Mouse (Mus musculus) layer of hippocampus, adult 9-11 months (tissue): ENCODE measurements around the gene Mn1.

Experiments used
- DNase-seq: peaks from one replicate; pipeline ENCODE4 v3.0.0; 2022

Gene Mn1

DNA sequence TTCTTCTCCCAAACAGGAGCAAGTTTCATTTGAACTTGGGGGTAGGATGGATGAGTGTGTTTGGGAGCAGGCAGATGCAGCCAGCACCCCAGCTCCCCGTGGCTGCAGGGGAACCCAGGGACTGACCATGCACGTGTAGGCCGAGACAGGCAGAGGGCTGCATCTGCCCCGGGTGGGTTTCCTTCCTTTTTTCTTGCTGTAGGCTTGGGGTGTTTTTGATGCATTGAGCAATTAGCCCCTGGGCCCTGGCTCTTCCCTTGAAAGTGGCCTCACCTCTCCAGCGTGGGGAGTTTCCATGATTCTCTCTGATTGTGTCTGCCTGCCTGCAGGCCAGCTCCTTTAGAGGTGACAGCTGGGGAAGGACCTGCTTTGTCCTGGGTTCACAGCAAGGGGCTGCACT lies 15.7 kb downstream of the Mn1 start:
- no peak for DNase-seq

DNA sequence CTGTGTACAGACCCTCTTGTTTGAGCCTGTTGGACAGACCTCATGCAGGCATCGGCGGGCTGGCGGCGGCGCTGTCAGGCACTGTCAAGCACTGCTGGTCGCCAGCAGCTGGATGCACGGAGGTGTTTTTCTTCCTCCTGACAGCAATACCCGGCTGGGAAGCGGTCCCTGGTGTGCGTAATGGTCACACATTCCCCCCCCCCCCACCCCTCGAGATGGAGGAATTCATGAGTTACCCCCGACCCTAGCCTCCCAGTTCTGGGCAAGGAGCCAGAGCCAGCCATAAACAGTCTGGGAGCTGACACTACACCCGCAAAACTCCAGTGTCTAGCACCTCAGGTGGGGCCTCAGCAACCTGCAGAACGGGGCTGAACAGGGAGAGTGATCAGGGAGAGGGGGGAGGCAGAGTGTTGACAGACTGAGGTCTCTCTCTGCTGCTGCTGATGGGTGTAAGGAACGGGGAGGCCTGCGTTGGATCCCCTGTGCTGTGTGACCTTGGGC lies 17.2 kb downstream of the Mn1 start:
- no peak for DNase-seq

- DNase-seq: no peak
Measured at GRCm38 (mm10) chr5:111436260-111436659, 19.1 kb downstream of the Mn1 start.

GRCm38 (mm10) chr5:111437205-111437604 lies 20.0 kb downstream of the Mn1 start:
- DNase-seq: no peak

DNA sequence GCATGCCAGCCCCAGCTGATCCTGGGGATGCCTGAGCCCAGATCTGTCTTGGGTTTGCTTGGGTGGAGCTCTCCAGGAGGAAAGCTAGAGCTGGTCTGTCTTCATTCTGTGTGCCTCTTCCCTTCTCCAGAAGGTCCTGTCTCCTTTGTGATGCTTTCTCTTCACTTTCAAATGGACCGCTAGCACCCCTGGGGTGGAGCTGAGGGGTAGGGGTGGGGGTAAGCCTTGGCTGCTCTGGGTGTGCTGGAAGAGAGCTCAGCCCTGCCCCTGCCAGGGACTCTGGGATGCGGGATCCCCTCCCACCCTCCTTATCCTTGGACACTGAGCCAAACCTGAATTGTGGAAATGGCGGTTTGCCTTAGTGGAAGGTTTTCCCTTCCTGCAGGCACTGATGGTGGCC lies 21.2 kb downstream of the Mn1 start:
- DNase-seq: no peak

GRCm38 (mm10) chr5:111438821-111439220 lies 21.7 kb downstream of the Mn1 start:
- no peak for DNase-seq

GRCm38 (mm10) chr5:111440264-111440663 lies 23.1 kb downstream of the Mn1 start:
- DNase-seq: no peak

- no peak for DNase-seq
Measured at GRCm38 (mm10) chr5:111442151-111442871, 25.1 kb downstream of the Mn1 start.

GRCm38 (mm10) chr5:111443636-111444035 lies 26.5 kb downstream of the Mn1 start:
- no peak for DNase-seq

DNA sequence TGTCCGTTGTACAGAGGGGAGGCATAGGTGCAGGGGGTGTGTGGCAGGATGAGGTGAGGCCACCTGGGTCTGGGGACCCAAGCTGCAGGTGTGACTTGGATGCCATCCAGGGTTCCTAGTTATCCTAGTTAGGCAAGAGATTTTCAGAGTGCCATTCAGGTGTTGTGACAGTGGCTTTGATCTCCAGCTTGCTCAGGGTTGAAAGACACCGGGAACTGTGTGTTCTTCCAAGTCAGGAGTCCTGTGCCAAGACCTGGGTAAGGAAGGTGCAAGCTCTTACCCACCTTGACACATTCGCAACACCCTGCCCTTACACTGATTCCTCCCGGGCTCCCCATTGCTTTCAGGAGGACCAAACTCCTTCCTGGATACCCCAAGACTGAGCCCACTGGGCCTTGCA lies 27.2 kb downstream of the Mn1 start:
- no peak for DNase-seq

DNA sequence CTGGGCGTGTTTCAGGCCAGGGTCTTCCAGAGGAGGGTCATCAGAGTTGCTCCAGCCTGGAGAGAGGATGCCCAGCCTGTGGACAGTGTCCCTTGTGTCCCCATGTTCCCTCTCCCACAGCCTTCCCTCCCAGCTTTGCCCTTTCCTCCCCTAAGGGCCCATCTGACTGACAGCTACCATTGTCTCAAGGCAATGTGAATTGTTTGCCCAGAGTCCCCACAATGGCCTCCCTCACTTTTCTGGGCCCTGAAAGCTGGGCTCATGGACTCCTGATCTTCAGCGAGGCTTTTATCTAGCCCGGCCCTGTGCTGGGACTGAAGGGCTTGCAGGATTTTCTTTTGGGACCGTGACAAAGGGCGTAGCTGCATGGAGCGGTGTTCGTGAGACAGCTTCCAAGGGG lies 29.5 kb downstream of the Mn1 start:
- no peak for DNase-seq

DNA sequence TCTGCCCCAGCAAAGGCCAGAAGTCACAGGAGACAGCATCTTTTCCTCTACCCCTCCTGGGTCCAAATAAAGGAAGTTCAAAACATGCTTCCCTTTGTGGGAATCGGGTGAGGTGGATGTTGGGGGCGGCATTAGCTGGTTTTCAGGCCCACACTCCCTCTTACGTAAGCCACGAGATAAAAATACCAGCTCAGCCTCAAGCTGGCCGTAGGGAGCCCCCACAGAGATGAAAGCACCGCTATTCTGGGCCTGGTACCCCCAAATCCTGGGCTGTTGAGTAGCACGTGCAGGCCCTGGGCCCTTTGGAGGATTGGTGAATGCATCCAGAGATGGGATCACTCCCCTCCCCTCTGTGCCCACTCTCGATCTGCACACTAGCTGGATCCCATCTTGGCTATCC lies 32.5 kb downstream of the Mn1 start:
- peak; percentile 52 for DNase-seq

- no peak for DNase-seq
Measured at GRCm38 (mm10) chr5:111454240-111454639, 37.1 kb downstream of the Mn1 start.

DNA sequence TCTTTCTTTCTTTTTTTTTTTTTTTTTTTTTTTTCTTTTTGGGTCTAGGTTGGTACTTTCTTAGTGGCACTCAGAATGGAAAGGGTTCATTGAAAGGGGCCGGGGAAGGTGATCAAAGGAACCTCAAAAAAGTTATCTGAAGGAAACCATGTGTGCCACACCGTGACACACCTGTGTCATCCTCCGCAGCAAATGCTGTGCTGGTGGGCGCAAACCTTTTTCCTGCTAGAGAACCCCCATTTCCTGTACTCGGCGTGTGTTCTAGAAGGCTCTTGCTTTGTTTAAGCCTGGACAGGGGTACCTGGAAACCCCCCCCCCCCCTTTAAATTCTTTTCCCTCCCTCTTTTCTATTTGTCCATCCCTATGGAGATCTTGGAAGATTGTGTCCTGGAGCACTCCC lies 37.7 kb downstream of the Mn1 start:
- DNase-seq: no peak

DNA sequence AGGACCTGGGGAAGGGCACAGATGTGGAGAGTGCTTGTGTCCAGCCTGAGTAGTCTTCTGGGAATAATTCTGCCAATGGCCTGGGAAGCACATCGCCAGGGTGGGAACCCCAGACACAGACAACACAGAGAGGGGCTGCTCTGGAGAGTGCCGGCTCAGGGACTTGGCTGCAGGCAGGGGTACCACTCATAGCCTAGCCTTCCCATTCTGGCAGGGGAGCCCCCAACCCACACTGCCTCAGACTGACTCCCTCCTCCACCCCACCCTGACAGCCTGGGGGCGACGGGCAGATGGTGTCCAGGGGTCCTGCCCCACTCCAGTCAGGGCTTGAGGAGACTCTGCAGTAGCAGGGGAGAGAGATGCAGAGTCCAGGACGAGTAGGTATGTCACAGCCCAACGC lies 41.5 kb downstream of the Mn1 start:
- DNase-seq: no peak

- DNase-seq: peak; percentile 27
Measured at GRCm38 (mm10) chr5:111465811-111466299, 48.7 kb downstream of the Mn1 start.

- DNase-seq: no peak
Measured at GRCm38 (mm10) chr5:111466429-111466828, 49.3 kb downstream of the Mn1 start.

DNA sequence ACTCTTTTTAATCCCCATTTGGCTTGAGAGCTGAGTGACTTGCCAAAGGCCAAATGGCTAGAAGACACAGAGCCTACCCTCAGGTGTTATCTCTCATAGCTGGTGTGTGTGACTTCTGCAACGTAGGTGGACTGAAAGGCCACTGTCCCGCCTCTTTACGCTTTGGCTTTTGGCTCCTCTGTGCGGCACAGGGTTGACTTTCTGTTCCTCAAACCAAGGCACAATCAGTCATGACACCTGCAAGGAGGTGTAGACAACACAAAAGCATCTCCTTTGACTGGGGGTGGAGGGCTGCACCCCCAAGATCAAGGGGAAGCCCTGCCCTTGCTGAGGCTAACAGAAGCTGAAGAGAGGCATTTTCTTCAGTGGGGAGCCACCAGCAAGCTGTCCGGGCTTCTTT lies 50.5 kb downstream of the Mn1 start:
- no peak for DNase-seq

GRCm38 (mm10) chr5:111469195-111469882 lies 52.2 kb downstream of the Mn1 start:
- DNase-seq: no peak

DNA sequence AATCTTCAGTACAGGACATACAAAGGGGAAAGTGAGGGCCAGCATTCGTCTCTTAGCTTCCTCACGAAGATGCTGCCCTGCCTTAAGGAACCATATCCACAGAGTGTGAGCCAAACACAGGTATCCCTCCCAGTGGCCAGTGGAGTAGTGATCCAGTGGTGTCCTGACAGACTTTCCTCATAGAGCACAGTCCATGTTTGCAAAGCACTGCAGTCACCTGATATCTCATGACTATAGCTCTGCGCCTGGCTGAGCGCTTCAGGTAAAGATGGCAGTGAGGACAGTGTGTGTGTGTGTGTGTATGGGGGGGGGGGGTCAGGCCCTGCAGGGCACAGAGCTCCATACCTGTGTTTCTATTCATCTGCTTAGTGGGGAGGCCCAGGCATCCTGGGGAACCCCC lies 53.7 kb downstream of the Mn1 start:
- DNase-seq: no peak

- DNase-seq: peak; percentile 79
Measured at GRCm38 (mm10) chr5:111473425-111473824, 56.3 kb downstream of the Mn1 start.

- DNase-seq: no peak
Measured at GRCm38 (mm10) chr5:111475721-111476120, 58.6 kb downstream of the Mn1 start.

DNA sequence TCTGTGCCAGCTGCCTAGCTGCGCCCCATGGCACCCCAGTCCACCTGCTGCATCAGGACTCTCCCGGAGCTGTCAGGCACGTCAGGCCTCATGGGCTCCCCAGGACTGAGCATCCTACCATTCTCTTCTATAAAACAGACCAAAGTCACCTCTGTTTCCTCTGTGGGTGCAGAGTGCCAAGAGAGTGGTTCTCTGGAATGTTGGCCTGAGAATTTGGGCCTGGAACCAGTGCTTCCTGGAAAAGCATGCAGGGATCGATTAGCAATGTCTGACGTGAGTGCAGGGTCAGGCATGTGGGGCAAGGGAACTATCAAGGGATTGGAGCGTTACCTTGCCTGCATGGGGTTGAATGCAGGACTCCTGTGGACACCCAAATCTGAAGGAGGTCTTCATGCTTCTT lies 59.0 kb downstream of the Mn1 start:
- no peak for DNase-seq

GRCm38 (mm10) chr5:111485907-111486306 lies 68.7 kb downstream of the Mn1 start:
- DNase-seq: no peak
